Mouse (Mus musculus) liver, embryonic 14.5 days (tissue): ENCODE data around the gene Lin28b.

Experiments
- CTCF ChIP-seq: IDR thresholded peaks from 2 replicates; pipeline ENCODE4 v1.5.1; 2016; ENCODE audit warnings: antibody characterized with exemption, low read depth, control low read depth
- EP300 ChIP-seq: IDR thresholded peaks from 2 replicates; pipeline ENCODE4 v1.6.1; 2016; ENCODE audit warnings: antibody characterized with exemption, low read depth

GRCm38 (mm10) chr10:45398211-45398610, 88.0 kb downstream of the Lin28b start:
- TF ChIP-seq CTCF (no peak), EP300 (no peak)
